Mouse (Mus musculus): Measurements from ENCODE around the gene Adam22.
"Not testable (repeated sequence)": the region's sequence is repeated elsewhere in the genome, so short reads cannot be mapped to it uniquely, and the experiment has no call there.

Gene Adam22

DNA sequence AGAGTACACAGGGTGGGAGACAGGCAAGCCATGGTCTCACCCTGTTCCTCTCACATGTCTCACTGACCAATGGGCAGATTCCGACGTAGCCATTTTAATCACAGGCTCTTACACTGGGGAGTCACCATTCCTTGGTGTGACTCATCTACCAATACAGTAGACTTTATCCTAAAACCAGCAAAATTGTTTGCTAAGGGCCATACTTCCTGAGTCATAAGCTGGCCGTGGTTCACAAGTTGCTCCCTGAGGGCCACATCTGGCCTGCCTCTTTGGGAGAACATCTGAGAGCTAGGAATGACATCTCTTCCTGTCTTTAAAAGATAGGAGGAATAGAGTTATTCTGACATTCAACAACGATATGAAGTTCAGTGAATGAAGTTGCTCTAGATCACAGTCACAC lies 314.1 kb downstream of the Adam22 start:
- DNase-seq, result no peak

- peak; percentile 9 for DNase-seq
These were observed 322.1 kb downstream of the Adam22 start, which contains the start of gene Sri for GRCm38 (mm10) chr5:8045855-8046254. Sri (plus strand) TSS chr5:8046078.

DNA sequence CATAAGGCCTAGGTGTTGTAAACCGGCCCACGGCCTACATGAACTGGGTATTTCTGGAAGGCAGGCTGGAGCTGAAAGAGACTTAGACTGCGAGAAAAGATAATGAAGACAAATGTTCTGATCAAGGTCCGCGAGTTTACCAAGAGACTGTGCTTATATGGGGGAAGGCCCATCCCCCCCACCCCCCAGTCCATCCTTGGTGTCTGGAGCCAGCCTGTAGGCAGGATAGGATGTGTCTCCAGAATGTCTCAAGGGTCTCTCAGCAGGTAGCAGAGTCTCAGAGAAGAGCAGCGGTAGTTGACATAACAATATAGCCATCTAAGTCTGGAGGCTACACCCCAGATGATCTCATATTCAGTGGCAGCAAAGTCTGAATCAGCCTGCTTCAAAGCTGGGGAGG lies 333.4 kb downstream of the Adam22 start:
- DNase-seq, result not testable (repeated sequence)
